Mouse (Mus musculus) MEL (cell line): ENCODE measurements around the gene Cdk14.

Experiments used
- CHD2 ChIP-seq: IDR thresholded peaks from 2 replicates; pipeline ENCODE4 v1.6.1; 2011; ENCODE audit warnings: low read length, improper control_type of control experiment
- CTCF ChIP-seq, 3 experiments: IDR thresholded peaks in 2 of 3; conservative IDR thresholded peaks in 1 of 3; 2 replicates each; pipeline ENCODE4 v1.5.1; 2011 to 2012; ENCODE audit warnings: low read length in 3 of 3, low read depth in 2 of 3, mild to moderate bottlenecking in 2 of 3, improper control_type of control experiment in 1 of 3, inconsistent platforms in 1 of 3, mixed read lengths in 1 of 3, moderate library complexity in 1 of 3; ENCODE audit not compliant: control insufficient read depth in 1 of 3, insufficient read depth in 1 of 3, poor library complexity in 1 of 3, severe bottlenecking in 1 of 3
- E2F4 ChIP-seq: IDR thresholded peaks from 2 replicates; pipeline ENCODE4 v1.6.1; 2011; ENCODE audit warnings: low read depth, low read length, improper control_type of control experiment, borderline replicate concordance
- EP300 ChIP-seq, 2 experiments: IDR thresholded peaks; 2 replicates each; pipeline ENCODE4 v1.6.1; 2011; ENCODE audit warnings: improper control_type of control experiment in 2 of 2, low read length in 2 of 2, low read depth in 1 of 2, mild to moderate bottlenecking in 1 of 2
- JUND ChIP-seq: IDR thresholded peaks from 2 replicates; pipeline ENCODE4 v1.6.1; 2011; ENCODE audit warnings: low read depth, mild to moderate bottlenecking, improper control_type of control experiment, low read length
- MAFK ChIP-seq: IDR thresholded peaks from 2 replicates; pipeline ENCODE4 v1.6.1; 2011; ENCODE audit warnings: low read depth, mild to moderate bottlenecking, low read length, improper control_type of control experiment, borderline replicate concordance
- MAX ChIP-seq: IDR thresholded peaks from 2 replicates; pipeline ENCODE4 v1.6.1; 2011; ENCODE audit warnings: low read length, improper control_type of control experiment
- MEF2A ChIP-seq: IDR thresholded peaks from 2 replicates; pipeline ENCODE4 v1.6.1; 2014; ENCODE audit warnings: low read depth, mild to moderate bottlenecking, inconsistent platforms, low read length, improper control_type of control experiment; ENCODE audit not compliant: poor library complexity, insufficient replicate concordance, severe bottlenecking; ENCODE audit errors: extremely low read depth
- MYC ChIP-seq: IDR thresholded peaks from 2 replicates; pipeline ENCODE4 v1.6.1; 2011; ENCODE audit warnings: low read depth, mild to moderate bottlenecking, low read length, improper control_type of control experiment, moderate library complexity
- SIN3A ChIP-seq: IDR thresholded peaks from 2 replicates; pipeline ENCODE4 v1.6.1; 2012; ENCODE audit warnings: low read length, improper control_type of control experiment, inconsistent platforms
- ZMIZ1 ChIP-seq: IDR thresholded peaks from 2 replicates; pipeline ENCODE4 v1.6.1; 2012; ENCODE audit warnings: low read depth, mild to moderate bottlenecking, inconsistent platforms, low read length, improper control_type of control experiment, moderate library complexity
- ZNF384 ChIP-seq: IDR thresholded peaks from 2 replicates; pipeline ENCODE4 v1.6.1; 2012; ENCODE audit warnings: low read depth, mild to moderate bottlenecking, inconsistent platforms, low read length, improper control_type of control experiment

GRCm38 (mm10) chr5:5116775-5117522, 303.2 kb downstream of the Cdk14 start:
- no peak for TF ChIP-seq MAX
- no peak for TF ChIP-seq ZMIZ1
- TF ChIP-seq ZNF384, result no peak
- TF ChIP-seq MAFK, result no peak
- TF ChIP-seq CTCF (IDR thresholded peaks at IDR 0.05 in 2 of 3, conservative IDR thresholded peaks at IDR 0.05 in 1 of 3; ENCODE audit: control insufficient read depth in 1 of 3, insufficient read depth in 1 of 3, low read depth in 2 of 3, low read length in 3 of 3, poor library complexity in 1 of 3, severe bottlenecking in 1 of 3), result no peak
- no peak for TF ChIP-seq MEF2A
- TF ChIP-seq MYC, result no peak
- TF ChIP-seq JUND, result no peak
- TF ChIP-seq E2F4, result no peak
- TF ChIP-seq EP300 (IDR thresholded peaks at IDR 0.05; ENCODE audit: low read depth in 1 of 2, low read length in 2 of 2), result no peak
- TF ChIP-seq SIN3A, result no peak
- TF ChIP-seq CHD2, result no peak
